Mouse (Mus musculus) stomach, postnatal 0 days (tissue): ENCODE data around the gene Tll2. TPM values are rescaled to one million over a fixed set of nuclear protein-coding genes. Genes with fewer than 3 reads are reported as not detected.

Source experiments
- ATAC-seq: fragments of 200-750 bp; cut with Nextera tagmentation; 2 replicates; pipeline ENCODE4 v1.8.0; 2017; ENCODE audit not compliant: low FRiP score, low TSS enrichment
- DNase-seq: peaks from one replicate; pipeline ENCODE4 v3.0.0-alpha.2; 2016; ENCODE audit warnings: low spot score
- H3K27ac ChIP-seq: fragments of 300-500 bp; sonication (generic); replicated peaks from 2 replicates; pipeline ENCODE4 v1.5.1; 2014; ENCODE audit warnings: mild to moderate bottlenecking, control low read depth
- H3K27me3 ChIP-seq: fragments of 300-500 bp; sonication (generic); 2 replicates; pipeline ENCODE4 v1.6.1; 2014; ENCODE audit warnings: low read length; ENCODE audit not compliant: control insufficient read depth, insufficient read depth
- H3K36me3 ChIP-seq: fragments of 300-500 bp; sonication (generic); 2 replicates; pipeline ENCODE4 v1.6.1; 2014; ENCODE audit warnings: low read length, mixed read lengths; ENCODE audit not compliant: control insufficient read depth, insufficient read depth
- H3K4me1 ChIP-seq: fragments of 300-500 bp; sonication (generic); replicated peaks from 2 replicates; pipeline ENCODE4 v1.6.1; 2014; ENCODE audit warnings: antibody characterized with exemption; ENCODE audit not compliant: control insufficient read depth, insufficient read depth
- H3K4me2 ChIP-seq: fragments of 300-500 bp; sonication (generic); replicated peaks from 2 replicates; pipeline ENCODE4 v1.6.1; 2014; ENCODE audit warnings: low read depth, mild to moderate bottlenecking, control low read depth, moderate library complexity
- H3K4me3 ChIP-seq: fragments of 300-500 bp; sonication (generic); 2 replicates; pipeline ENCODE4 v1.5.1; 2014; ENCODE audit warnings: low read depth, low read length, control low read depth
- H3K9ac ChIP-seq: fragments of 300-500 bp; sonication (generic); 2 replicates; pipeline ENCODE4 v1.6.1; 2014; ENCODE audit warnings: mild to moderate bottlenecking, low read length, control low read depth, mixed read lengths
- H3K9me3 ChIP-seq: fragments of 300-500 bp; sonication (generic); 2 replicates; pipeline ENCODE4 v1.6.1; 2016; ENCODE audit warnings: low read length; ENCODE audit not compliant: control insufficient read depth
- CTCF ChIP-seq: IDR thresholded peaks from 2 replicates; pipeline ENCODE4 v1.5.1; 2016; ENCODE audit warnings: antibody characterized with exemption, low read depth, mild to moderate bottlenecking, moderate library complexity
- EP300 ChIP-seq: optimal IDR thresholded peaks from 2 replicates; pipeline ENCODE3; 2016; ENCODE audit warnings: antibody characterized with exemption
- WGBS: fragments of 180-500 bp; shearing (Covaris S2); extraction: QIAGEN DNeasy Blood & Tissue Kit; methylation state at CpG from one replicate; pipeline ENCODE4 v1.1.7; 2014; 5-methylcytosine and 5-hydroxymethylcytosine counted together
- polyA plus RNA-seq: library from polyadenylated mRNA; unstranded; fragments of >200 nt; fragmentation: Nextera tagmentation; extraction: Ambion mirVana; gene quantifications from 2 replicates; pipeline ENCODE4 v1.2.1, GENCODE M21; 2015

Gene Tll2
- polyA plus RNA-seq, 1 experiment from 2014 or later, result 0.06 TPM

DNA sequence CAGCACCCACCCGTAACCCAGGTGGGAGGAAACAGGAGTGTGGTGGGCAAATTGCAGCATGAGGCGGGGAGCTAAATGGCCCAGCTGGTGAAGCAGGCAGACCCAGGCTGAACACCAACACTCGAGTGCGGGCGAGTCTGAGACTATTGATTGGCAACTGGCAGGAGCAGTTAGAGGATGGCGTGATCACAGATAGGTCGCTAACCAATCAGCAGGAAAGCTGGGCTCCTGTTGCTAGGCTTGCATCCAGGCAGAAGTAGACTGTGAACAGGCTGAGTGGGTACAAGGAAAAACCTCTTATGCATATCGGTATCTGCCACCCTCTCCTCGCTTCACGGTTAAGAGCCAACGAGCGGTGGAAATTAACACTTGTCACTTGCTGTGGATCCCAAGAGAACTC is 9.0 kb downstream of the Tll2 start:
- DNase-seq (no peak), ATAC-seq (no peak)
- 82% methylated on average over 12 of the region's 12 CpGs for whole genome bisulfite sequencing
- H3K9ac ChIP-seq, result no peak overlapping the region
- no peaks in the 10 kb centered on the region for H3K4me1 ChIP-seq
- TF ChIP-seq EP300, result no peak
- TF ChIP-seq CTCF, result no peak
- no peaks in the 10 kb centered on the region for H3K27me3 ChIP-seq
- no peak overlapping the region for H3K27ac ChIP-seq
- H3K9me3 ChIP-seq, result no peaks in the 10 kb centered on the region
- H3K4me2 ChIP-seq, result no peak overlapping the region
- H3K36me3 ChIP-seq, result no peaks in the 10 kb centered on the region
- H3K4me3 ChIP-seq, result no peak overlapping the region

DNA sequence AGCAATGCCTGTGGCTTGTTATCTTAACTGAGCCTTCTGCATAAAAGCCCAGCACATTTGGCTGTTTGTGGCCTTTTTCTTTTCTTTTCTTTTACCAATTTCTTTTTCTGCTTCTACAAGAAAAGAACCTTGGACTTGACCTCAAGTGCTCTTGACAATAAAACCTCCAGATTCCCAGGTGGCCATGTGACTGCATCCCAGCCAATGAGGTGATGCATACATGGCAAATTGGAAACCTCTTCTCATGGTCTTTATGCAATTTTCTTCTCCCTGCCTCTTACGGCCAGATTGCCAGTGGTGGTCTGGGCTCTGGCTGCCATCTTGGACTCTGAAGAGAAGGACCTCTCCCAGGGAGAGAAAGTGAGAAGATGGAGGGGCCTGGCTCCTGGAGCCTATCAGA is 13.3 kb downstream of the Tll2 start:
- ATAC-seq, result no peak
- DNase-seq, result no peak
- TF ChIP-seq CTCF (no peak), EP300 (no peak)
- H3K9ac ChIP-seq, result no peak overlapping the region
- H3K27ac ChIP-seq, result no peak overlapping the region
- WGBS, result 73% methylated on average over 1 of the region's 1 CpGs
- no peaks in the 10 kb centered on the region for H3K27me3 ChIP-seq
- H3K36me3 ChIP-seq, result no peaks in the 10 kb centered on the region
- no peak overlapping the region for H3K4me2 ChIP-seq
- no peaks in the 10 kb centered on the region for H3K4me1 ChIP-seq
- H3K4me3 ChIP-seq, result no peak overlapping the region
- no peaks in the 10 kb centered on the region for H3K9me3 ChIP-seq

DNA sequence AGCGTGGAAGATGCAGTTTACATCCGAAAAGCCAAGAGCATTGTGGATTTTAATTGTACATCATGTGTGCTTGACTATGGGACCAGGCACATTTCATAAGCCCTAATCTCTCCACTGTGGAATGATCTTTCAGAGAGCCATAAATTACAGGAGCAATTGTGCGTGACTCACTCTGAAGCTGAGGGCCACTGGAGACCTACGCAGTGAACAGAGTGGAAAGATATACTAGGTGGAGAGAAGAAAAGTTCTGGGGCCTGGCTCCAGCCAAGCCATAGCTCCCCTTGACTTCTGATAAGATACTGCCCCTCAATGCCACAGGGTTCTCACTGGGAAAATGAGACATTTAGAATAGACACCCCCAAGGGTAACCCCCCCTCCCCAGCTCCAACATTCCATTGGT is 13.7 kb downstream of the Tll2 start:
- ATAC-seq, result no peak
- no peak for TF ChIP-seq CTCF
- TF ChIP-seq EP300, result no peak
- no peak for DNase-seq
- H3K36me3 ChIP-seq, result no peaks in the 10 kb centered on the region
- no peak overlapping the region for H3K4me2 ChIP-seq
- H3K27ac ChIP-seq, result no peak overlapping the region
- H3K4me3 ChIP-seq, result no peak overlapping the region
- no peaks in the 10 kb centered on the region for H3K4me1 ChIP-seq
- no peak overlapping the region for H3K9ac ChIP-seq
- no peaks in the 10 kb centered on the region for H3K9me3 ChIP-seq
- WGBS, result 84% methylated on average over 4 of the region's 4 CpGs
- H3K27me3 ChIP-seq, result no peaks in the 10 kb centered on the region

DNA sequence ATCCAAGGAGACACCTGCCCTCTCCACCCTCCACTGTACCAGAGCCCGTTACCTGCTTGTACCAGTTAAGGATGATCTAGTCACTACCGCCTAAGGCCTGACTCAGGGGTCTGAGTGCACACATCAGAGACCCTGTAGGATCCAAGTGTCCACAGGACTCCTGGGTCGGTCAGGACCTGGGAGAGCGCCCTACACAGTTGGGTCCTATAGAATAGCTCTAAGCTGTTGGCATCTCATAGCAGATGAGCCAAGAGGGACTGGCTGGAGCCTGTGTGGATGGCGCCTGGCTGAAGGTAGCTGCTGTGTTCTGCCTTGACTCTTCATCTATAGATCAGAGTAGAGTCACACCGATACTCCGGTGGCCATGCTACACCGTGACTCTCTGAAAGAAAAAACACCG is 14.9 kb downstream of the Tll2 start:
- H3K27ac ChIP-seq, result no peak overlapping the region
- DNase-seq (no peak), ATAC-seq (no peak)
- H3K9ac ChIP-seq, result no peak overlapping the region
- 82% methylated on average over 9 of the region's 9 CpGs for WGBS
- no peaks in the 10 kb centered on the region for H3K4me1 ChIP-seq
- H3K4me3 ChIP-seq, result no peak overlapping the region
- no peak overlapping the region for H3K4me2 ChIP-seq
- no peaks in the 10 kb centered on the region for H3K36me3 ChIP-seq
- no peaks in the 10 kb centered on the region for H3K27me3 ChIP-seq
- no peak for TF ChIP-seq CTCF
- TF ChIP-seq EP300, result no peak
- H3K9me3 ChIP-seq, result no peaks in the 10 kb centered on the region

DNA sequence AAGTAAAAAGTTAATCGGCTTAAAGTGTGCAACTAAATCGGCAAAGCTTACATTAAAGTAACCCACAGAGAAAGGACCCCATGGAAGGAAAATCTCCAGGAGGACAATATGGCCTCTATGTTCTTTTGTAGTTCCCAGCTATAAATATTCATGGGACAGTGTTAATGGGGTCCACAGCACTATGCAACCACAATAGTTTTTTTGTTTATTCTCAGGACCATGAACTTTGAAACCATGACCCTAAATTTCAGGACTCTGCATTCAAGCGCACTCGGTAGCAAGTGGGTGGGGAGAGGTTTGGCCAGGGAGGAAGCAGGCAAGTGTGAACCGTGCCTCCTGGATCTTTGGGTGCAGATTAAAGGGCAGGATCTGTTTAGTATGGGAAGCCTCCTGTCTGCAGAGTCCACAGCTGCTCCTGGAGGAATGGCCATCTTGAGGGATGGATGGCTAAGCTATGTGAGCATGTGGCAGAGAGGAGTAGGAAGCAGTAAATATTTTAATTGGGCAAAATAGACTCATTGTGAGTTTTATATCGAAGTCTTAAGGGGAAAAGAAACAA is 15.7 kb downstream of the Tll2 start:
- H3K9me3 ChIP-seq, result no peaks in the 10 kb centered on the region
- DNase-seq (no peak), ATAC-seq (no peak)
- no peaks in the 10 kb centered on the region for H3K4me1 ChIP-seq
- no peak overlapping the region for H3K9ac ChIP-seq
- no peaks in the 10 kb centered on the region for H3K27me3 ChIP-seq
- H3K4me2 ChIP-seq, result no peak overlapping the region
- TF ChIP-seq EP300, result no peak
- TF ChIP-seq CTCF, result no peak
- no peak overlapping the region for H3K27ac ChIP-seq
- WGBS, result 61% methylated on average over 6 of the region's 6 CpGs
- H3K36me3 ChIP-seq, result no peaks in the 10 kb centered on the region
- no peak overlapping the region for H3K4me3 ChIP-seq

DNA sequence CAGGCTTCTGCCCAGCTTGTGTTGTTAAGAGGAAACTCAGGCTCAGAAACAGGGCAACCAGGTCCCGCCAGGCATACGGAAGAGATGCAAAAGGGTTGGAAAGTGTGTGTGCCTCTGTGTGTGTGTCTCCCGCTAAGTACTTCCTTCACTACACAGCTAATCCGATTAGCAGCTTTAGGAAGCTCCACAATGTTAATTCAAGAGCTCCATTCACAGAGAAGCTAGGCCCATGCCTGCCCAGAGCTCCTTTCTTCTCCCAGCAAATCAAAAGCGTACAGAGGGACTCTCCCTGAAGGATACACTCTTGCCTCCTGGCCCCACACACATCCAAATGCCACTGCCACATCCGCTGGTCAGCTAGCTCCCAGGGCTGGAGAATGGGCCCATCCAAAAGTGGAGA is 29.3 kb downstream of the Tll2 start:
- Histone ChIP-seq H3K36me3 (no peaks in the 10 kb centered on the region), H3K27ac (no peak overlapping the region), H3K4me1 (no peaks in the 10 kb centered on the region), H3K27me3 (no peaks in the 10 kb centered on the region), H3K9ac (no peak overlapping the region), H3K4me3 (no peak overlapping the region), H3K4me2 (no peak overlapping the region), H3K9me3 (no peaks in the 10 kb centered on the region)
- WGBS, result 45% methylated on average over 6 of the region's 6 CpGs
- ATAC-seq, result no peak
- TF ChIP-seq EP300 (no peak), CTCF (no peak)
- DNase-seq, result no peak
